1 mouse cellular context compared by ENCODE assay signal in the genomic region with DNA sequence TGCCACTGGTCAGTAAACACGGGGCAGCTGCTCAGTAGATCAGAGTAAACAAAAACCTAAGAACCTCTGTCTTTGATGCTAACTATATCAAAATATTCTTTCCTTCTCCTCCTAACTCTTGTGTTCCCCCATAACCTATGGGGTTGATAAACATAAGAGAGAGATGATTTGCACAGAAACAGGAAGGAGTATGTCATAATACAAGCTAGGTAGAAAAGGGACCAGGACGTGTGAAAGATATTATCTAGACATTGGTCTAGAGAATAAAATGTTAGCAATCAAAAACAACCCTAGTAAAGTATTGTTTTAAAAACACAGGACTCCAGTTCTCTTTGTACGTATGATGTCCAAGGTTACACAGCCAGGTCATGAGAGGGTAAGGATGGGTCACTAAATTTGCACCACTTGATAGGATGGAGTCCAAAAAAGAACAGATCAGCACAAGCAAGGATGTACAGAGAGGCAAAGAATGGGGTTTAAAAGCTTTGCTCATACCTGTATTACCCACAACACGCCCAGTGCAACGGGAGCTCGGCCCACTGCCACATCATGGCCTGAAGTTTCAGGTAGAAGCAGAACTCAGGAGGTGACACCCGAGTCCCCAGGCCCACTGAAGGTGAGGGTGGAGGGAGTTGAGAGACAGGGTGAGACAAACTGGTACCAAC.
TF ChIP-seq lines count a peak whose summit lies in the region.

No protein-coding gene starts in this region.

TF ChIP-seq in CH12.LX, 34 proteins besides CTCF, POLR2A, EP300 and RAD21:
- TF ChIP-seq TBP (conservative IDR thresholded peaks at IDR 0.05; ENCODE audit: low read depth, low read length) (no peak), MAZ (IDR thresholded peaks at IDR 0.05; ENCODE audit: low read depth, low read length) (no peak), RCOR1 (conservative IDR thresholded peaks at IDR 0.05; ENCODE audit: low read depth, low read length) (no peak), KAT2A (IDR thresholded peaks at IDR 0.05; ENCODE audit: insufficient replicate concordance, low read length) (no peak), CHD2 (IDR thresholded peaks at IDR 0.05; ENCODE audit: low read length) (no peak), CHD1 (IDR thresholded peaks at IDR 0.05; ENCODE audit: low read depth, low read length) (no peak), TCF12 (IDR thresholded peaks at IDR 0.05; ENCODE audit: low read depth, low read length) (no peak), MXI1 (IDR thresholded peaks at IDR 0.05; ENCODE audit: low read depth, low read length) (no peak), NELFE (IDR thresholded peaks at IDR 0.05; ENCODE audit: low read depth, low read length) (no peak)
TF ChIP-seq in CH12.LX: peak in this region for 0.
